22 mouse cellular contexts compared by ENCODE assay signal in genomic region chr12:3430985-3431384, GRCm38 (mm10). TPM values are rescaled to one million over a fixed set of nuclear protein-coding genes. Genes with fewer than 3 reads are reported as not detected.
DNase-seq lines count a peak whose midpoint lies in the region; ATAC-seq and TF ChIP-seq lines count a peak whose summit lies in the region.
"Had no signal": no experiment of that assay in that cellular context is flagged by ENCODE, and none has a peak within 500 bp of the region (broad histone marks: within the 10 kb centered on the region; RNA-seq: fewer than 3 reads in every experiment).

No protein-coding gene starts in this region.

- no peaks in the 10 kb centered on the region for H3K9me3 ChIP-seq in liver, embryonic 14.5 days (ENCODE audit: control insufficient read depth, low read length)
- no peaks in the 10 kb centered on the region for H3K9me3 ChIP-seq in liver, embryonic 12.5 days (replicated peaks)
- no peaks in the 10 kb centered on the region for H3K9me3 ChIP-seq in MEL (replicated peaks; ENCODE audit: insufficient read depth, low read length)
- no peaks in the 10 kb centered on the region for H3K9me3 ChIP-seq in stomach, postnatal 0 days (ENCODE audit: control insufficient read depth, low read length)
- no peaks in the 10 kb centered on the region for H3K9me3 ChIP-seq in hindbrain, postnatal 0 days (ENCODE audit: low read length)
- H3K9me3 ChIP-seq: embryonic facial prominence, embryonic 15.5 days; forebrain, embryonic 12.5 days; hindbrain, embryonic 10.5 days; lung, embryonic 15.5 days; midbrain, embryonic 10.5 days; neural tube, embryonic 12.5 days had no signal

- no peak overlapping the region for H3K9ac ChIP-seq in liver, embryonic 14.5 days (replicated peaks)
- H3K9ac ChIP-seq in liver, embryonic 12.5 days, result no peak overlapping the region
- no peak overlapping the region for H3K9ac ChIP-seq in MEL (ENCODE audit: control insufficient read depth, low read depth, low read length, poor library complexity, severe bottlenecking)
- no peak overlapping the region for H3K9ac ChIP-seq in stomach, postnatal 0 days (ENCODE audit: low read length)
- no peak overlapping the region for H3K9ac ChIP-seq in hindbrain, postnatal 0 days (replicated peaks; ENCODE audit: low read length)
- H3K9ac ChIP-seq: embryonic facial prominence, embryonic 15.5 days; forebrain, embryonic 12.5 days; lung, embryonic 15.5 days; neural tube, embryonic 12.5 days had no signal

- no peak overlapping the region for H3K4me3 ChIP-seq in liver, embryonic 14.5 days (ENCODE audit: insufficient read depth in 1 of 2, low read depth in 2 of 2, low read length in 2 of 2)
- H3K4me3 ChIP-seq in liver, embryonic 12.5 days, result no peak overlapping the region
- H3K4me3 ChIP-seq in MEL (ENCODE audit: control insufficient read depth in 1 of 2, insufficient read depth in 1 of 2, low read depth in 2 of 2, low read length in 2 of 2), result no peak overlapping the region
- H3K4me3 ChIP-seq in stomach, postnatal 0 days (ENCODE audit: low read depth, low read length), result no peak overlapping the region
- H3K4me3 ChIP-seq in hindbrain, postnatal 0 days (ENCODE audit: low read length), result no peak overlapping the region
- H3K4me3 ChIP-seq: embryonic facial prominence, embryonic 15.5 days; forebrain, embryonic 12.5 days; hindbrain, embryonic 10.5 days; lung, embryonic 15.5 days; midbrain, embryonic 10.5 days; neural tube, embryonic 12.5 days had no signal

- TF ChIP-seq EP300 in liver, embryonic 14.5 days (IDR thresholded peaks at IDR 0.05; ENCODE audit: low read depth), result no peak
- no peak for TF ChIP-seq EP300 in MEL (IDR thresholded peaks at IDR 0.05; ENCODE audit: low read depth in 1 of 2, low read length in 2 of 2)
- TF ChIP-seq EP300 in stomach, postnatal 0 days (optimal IDR thresholded peaks at IDR 0.05), result no peak

- peaks cover 4% of the 10 kb centered on the region; the same call in 1 of the 2 replicates for H3K36me3 ChIP-seq in liver, embryonic 14.5 days (replicated peaks; ENCODE audit: control insufficient read depth, insufficient read depth, low read depth)
- H3K36me3 ChIP-seq in liver, embryonic 12.5 days, result peaks cover 17% of the 10 kb centered on the region
- peaks cover 7 to 42% of the 10 kb centered on the region in 2 experiments for H3K36me3 ChIP-seq in MEL (ENCODE audit: control insufficient read depth in 1 of 2, insufficient read depth in 2 of 2, low read length in 2 of 2)
- H3K36me3 ChIP-seq in stomach, postnatal 0 days (ENCODE audit: control insufficient read depth, insufficient read depth, low read length), result no peaks in the 10 kb centered on the region
- H3K36me3 ChIP-seq in hindbrain, postnatal 0 days (ENCODE audit: insufficient read depth, low read length), result no peaks in the 10 kb centered on the region
- H3K36me3 ChIP-seq: embryonic facial prominence, embryonic 15.5 days; lung, embryonic 15.5 days had no signal

- peak; percentile 51 for DNase-seq in CD4-positive, CD25-positive, alpha-beta regulatory T cell, adult 2 months (ENCODE audit: low read depth, low spot score)
- DNase-seq in liver, embryonic 14.5 days (ENCODE audit: low read depth in 3 of 3, low spot score in 3 of 3), result no peak
- DNase-seq in MEL (ENCODE audit: low read depth, low spot score), result peak; percentile 53
- DNase-seq in stomach, postnatal 0 days (ENCODE audit: low spot score), result no peak
- DNase-seq in ovary, postnatal 14 days (ENCODE audit: low spot score), result no peak
- DNase-seq in hindbrain, postnatal 0 days (ENCODE audit: low spot score), result no peak
- DNase-seq: cerebellum, adult 18-20 months; cerebellum, postnatal 25 days; gastrocnemius, postnatal 14 days; heart, adult 18-20 months; kidney, postnatal 4 days; right cerebral cortex, adult 18-20 months; thymus, postnatal 14 days had no signal

- H3K4me2 ChIP-seq in liver, embryonic 14.5 days (ENCODE audit: low read depth), result no peak overlapping the region
- H3K4me2 ChIP-seq in liver, embryonic 12.5 days, result no peak overlapping the region
- no peak overlapping the region for H3K4me2 ChIP-seq in stomach, postnatal 0 days (replicated peaks; ENCODE audit: low read depth)
- no peak overlapping the region for H3K4me2 ChIP-seq in hindbrain, postnatal 0 days (ENCODE audit: low read depth, low read length)
- H3K4me2 ChIP-seq: embryonic facial prominence, embryonic 15.5 days; forebrain, embryonic 12.5 days; lung, embryonic 15.5 days; neural tube, embryonic 12.5 days had no signal

- TF ChIP-seq RAD21 in MEL (IDR thresholded peaks at IDR 0.05; ENCODE audit: low read depth, low read length), result no peak

- H3K4me1 ChIP-seq in liver, embryonic 14.5 days (replicated peaks; ENCODE audit: control insufficient read depth in 2 of 2, insufficient read depth in 2 of 2, low read length in 1 of 2), result peaks cover 14% of the 10 kb centered on the region in 2 experiments
- peaks cover 36% of the 10 kb centered on the region for H3K4me1 ChIP-seq in liver, embryonic 12.5 days
- H3K4me1 ChIP-seq in MEL (ENCODE audit: control insufficient read depth in 1 of 2, insufficient read depth in 2 of 2, low read length in 2 of 2), result peaks cover 16 to 18% of the 10 kb centered on the region in 2 experiments
- H3K4me1 ChIP-seq in stomach, postnatal 0 days (replicated peaks; ENCODE audit: control insufficient read depth, insufficient read depth), result no peaks in the 10 kb centered on the region
- H3K4me1 ChIP-seq in hindbrain, postnatal 0 days (ENCODE audit: insufficient read depth, low read length), result no peaks in the 10 kb centered on the region
- H3K4me1 ChIP-seq: midbrain, embryonic 10.5 days; neural tube, embryonic 12.5 days had no signal

- peak; percentile 25; the same call in 1 of the 2 replicates for TF ChIP-seq CTCF in liver, embryonic 14.5 days (IDR thresholded peaks at IDR 0.05; ENCODE audit: low read depth)
- peak in 2 of 3 experiments; percentile 24 to 33; a peak in 3 of 6 replicates for TF ChIP-seq CTCF in MEL (IDR thresholded peaks at IDR 0.05 in 2 of 3, conservative IDR thresholded peaks at IDR 0.05 in 1 of 3; ENCODE audit: control insufficient read depth in 1 of 3, insufficient read depth in 1 of 3, low read depth in 2 of 3, low read length in 3 of 3, poor library complexity in 1 of 3, severe bottlenecking in 1 of 3)
- peak; percentile 21; the same call in 1 of the 2 replicates for TF ChIP-seq CTCF in stomach, postnatal 0 days (IDR thresholded peaks at IDR 0.05; ENCODE audit: low read depth)
- no peak for TF ChIP-seq CTCF in hindbrain, postnatal 0 days (IDR thresholded peaks at IDR 0.05; ENCODE audit: low read depth)

- peaks cover 67% of the 10 kb centered on the region for H3K79me2 ChIP-seq in MEL (ENCODE audit: control insufficient read depth, insufficient read depth, low read length, poor library complexity)

- no peak for ATAC-seq in CD4-positive, CD25-positive, alpha-beta regulatory T cell, adult 4 months
- no peak for ATAC-seq in liver, embryonic 14.5 days (ENCODE audit: insufficient read depth)
- ATAC-seq in liver, embryonic 12.5 days, result no peak
- ATAC-seq in stomach, postnatal 0 days (ENCODE audit: low FRiP score, low TSS enrichment), result no peak
- ATAC-seq in hindbrain, postnatal 0 days, result no peak

- no peaks in the 10 kb centered on the region for H3K27me3 ChIP-seq in liver, embryonic 14.5 days (ENCODE audit: control insufficient read depth, insufficient read depth, low read length)
- no peaks in the 10 kb centered on the region for H3K27me3 ChIP-seq in liver, embryonic 12.5 days (replicated peaks)
- no peaks in the 10 kb centered on the region for H3K27me3 ChIP-seq in MEL (ENCODE audit: control insufficient read depth in 1 of 2, insufficient read depth in 2 of 2, low read length in 2 of 2)
- no peaks in the 10 kb centered on the region for H3K27me3 ChIP-seq in stomach, postnatal 0 days (ENCODE audit: control insufficient read depth, insufficient read depth, low read length)
- no peaks in the 10 kb centered on the region for H3K27me3 ChIP-seq in hindbrain, postnatal 0 days (ENCODE audit: insufficient read depth, low read length)
- H3K27me3 ChIP-seq: embryonic facial prominence, embryonic 15.5 days; forebrain, embryonic 12.5 days; lung, embryonic 15.5 days; neural tube, embryonic 12.5 days had no signal

- H3K27ac ChIP-seq in liver, embryonic 14.5 days, result no peak overlapping the region
- no peak overlapping the region for H3K27ac ChIP-seq in liver, embryonic 12.5 days
- H3K27ac ChIP-seq in MEL (ENCODE audit: control insufficient read depth, low read depth, low read length), result no peak overlapping the region
- no peak overlapping the region for H3K27ac ChIP-seq in stomach, postnatal 0 days (replicated peaks)
- no peak overlapping the region for H3K27ac ChIP-seq in hindbrain, postnatal 0 days
- H3K27ac ChIP-seq: embryonic facial prominence, embryonic 15.5 days; forebrain, embryonic 12.5 days; hindbrain, embryonic 10.5 days; lung, embryonic 15.5 days; macrophage; midbrain, embryonic 10.5 days; neural tube, embryonic 12.5 days had no signal

- TF ChIP-seq POLR2A in MEL (IDR thresholded peaks at IDR 0.05; ENCODE audit: control insufficient read depth in 1 of 2, insufficient read depth in 1 of 2, low read depth in 1 of 2, low read length in 2 of 2, poor library complexity in 1 of 2), result no peak

TF ChIP-seq in MEL, 35 proteins besides CTCF, POLR2A, EP300 and RAD21 (continues in another document):
- TF ChIP-seq MAFK (IDR thresholded peaks at IDR 0.05; ENCODE audit: borderline replicate concordance, low read depth, low read length), result no peak
- TF ChIP-seq SIN3A (IDR thresholded peaks at IDR 0.05; ENCODE audit: low read length), result no peak
- no peak for TF ChIP-seq TCF12 (IDR thresholded peaks at IDR 0.05; ENCODE audit: low read depth, low read length)
- no peak for TF ChIP-seq KAT2A (conservative IDR thresholded peaks at IDR 0.05; ENCODE audit: low read depth, low read length)
- TF ChIP-seq MAZ (IDR thresholded peaks at IDR 0.05; ENCODE audit: low read depth, low read length), result no peak
- TF ChIP-seq TAL1 (IDR thresholded peaks at IDR 0.05; ENCODE audit: low read length), result no peak
- TF ChIP-seq GABPA (IDR thresholded peaks at IDR 0.05; ENCODE audit: low read depth, low read length), result no peak
- TF ChIP-seq TBP (IDR thresholded peaks at IDR 0.05; ENCODE audit: low read depth, low read length), result no peak
- TF ChIP-seq JUND (IDR thresholded peaks at IDR 0.05; ENCODE audit: low read depth, low read length), result no peak

RNA-seq across cellular contexts. Expression of gene Asxl2, which starts 4.3 kb away (rescaled TPM):
- 10 to 100 TPM; 55.6 to 64.8 TPM for polyA plus RNA-seq in CD4-positive, CD25-positive, alpha-beta regulatory T cell, adult 4 months (2017; shearing (Covaris generic))
- polyA plus RNA-seq in liver, embryonic 14.5 days (2012; rRNA removed), result 5.9 and 6.7 TPM in 2 replicates
- polyA plus RNA-seq in liver, embryonic 14.5 days (2014; fragmentation: Nextera tagmentation; extraction: Ambion mirVana), result 7.2 and 8.9 TPM in 2 replicates
- 15.4 and 16.7 TPM in 2 replicates for polyA plus RNA-seq in liver, embryonic 12.5 days (2016; fragmentation: Nextera tagmentation; extraction: Ambion mirVana)
- 18.8 and 19.2 TPM in 2 replicates for total RNA-seq in MEL (2012; rRNA removed)
- 10 to 100 TPM; 26.2 to 62.0 TPM for polyA plus RNA-seq in MEL (2012; ENCODE audit: insufficient read depth in 1 of 2, insufficient read length in 2 of 2, low read depth in 1 of 2, low replicate concordance in 2 of 2, missing spikeins in 1 of 2)
- 6.9 and 8.0 TPM in 2 replicates for polyA plus RNA-seq in stomach, postnatal 0 days (2015; fragmentation: Nextera tagmentation; extraction: Ambion mirVana)
- 13.2 and 16.1 TPM in 2 replicates for total RNA-seq in hindbrain, postnatal 0 days (2014; rRNA removed)
- polyA plus RNA-seq in hindbrain, postnatal 0 days (2015; fragmentation: Nextera tagmentation; extraction: Ambion mirVana), result 9.6 and 10.7 TPM in 2 replicates

Comparison
In these comparisons a context has a peak if more than half of its experiments do, and no peak if none do; other contexts are left out.
1. DNase-seq: peak in CD4-positive, CD25-positive, alpha-beta regulatory T cell, adult 2 months (single experiment) and MEL (single experiment); none in liver, embryonic 14.5 days (0 of 3), stomach, postnatal 0 days (single experiment), ovary, postnatal 14 days (single experiment) and hindbrain, postnatal 0 days (single experiment).